Mouse (Mus musculus) cerebellum, adult 8-10 months (tissue): ENCODE data around the gene Pkhd1.
"Not testable (repeated sequence)": the region's sequence is repeated elsewhere in the genome, so short reads cannot be mapped to it uniquely, and the experiment has no call there.

Source experiments
- DNase-seq: peaks from one replicate; pipeline ENCODE4 v3.0.0; 2022

Gene Pkhd1

DNA sequence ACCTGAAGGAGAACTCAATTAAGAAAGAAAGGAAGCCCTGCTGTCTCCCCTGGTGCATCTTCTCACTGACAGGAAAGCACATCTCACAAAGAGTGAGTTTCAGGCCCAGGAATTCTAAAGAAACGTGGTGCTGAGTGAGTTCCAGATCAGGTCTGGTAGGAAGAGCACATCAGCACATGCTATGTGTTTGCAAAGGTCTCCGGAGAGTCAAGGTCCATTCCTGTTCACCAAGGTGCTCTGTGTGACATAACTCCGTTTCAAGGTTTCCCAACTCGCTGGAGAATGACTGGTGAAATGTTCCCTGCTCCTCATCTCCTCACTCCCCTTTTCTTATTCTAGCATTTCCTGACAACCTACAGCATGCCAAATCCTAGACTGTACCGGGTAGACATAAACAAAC lies 357.5 kb downstream of the Pkhd1 start:
- DNase-seq, result no peak

DNA sequence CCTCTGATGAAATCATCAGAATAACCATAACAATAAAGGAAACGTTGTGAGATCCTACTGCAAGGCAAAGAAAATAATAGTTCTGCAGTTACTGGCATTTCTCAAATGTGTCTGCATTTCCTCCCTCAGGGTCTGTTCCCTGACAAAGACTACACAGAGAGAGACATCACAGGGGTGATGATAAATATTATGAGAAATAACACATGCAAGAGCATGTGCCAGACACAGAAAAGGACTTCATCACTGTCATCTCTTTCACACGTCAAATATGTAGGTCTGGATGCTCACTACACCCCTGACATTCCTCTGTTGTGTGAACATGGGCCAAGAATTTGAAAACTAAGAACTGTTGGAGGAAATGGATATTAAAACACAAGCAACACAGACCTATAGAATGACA lies 369.7 kb downstream of the Pkhd1 start:
- no peak for DNase-seq

DNA sequence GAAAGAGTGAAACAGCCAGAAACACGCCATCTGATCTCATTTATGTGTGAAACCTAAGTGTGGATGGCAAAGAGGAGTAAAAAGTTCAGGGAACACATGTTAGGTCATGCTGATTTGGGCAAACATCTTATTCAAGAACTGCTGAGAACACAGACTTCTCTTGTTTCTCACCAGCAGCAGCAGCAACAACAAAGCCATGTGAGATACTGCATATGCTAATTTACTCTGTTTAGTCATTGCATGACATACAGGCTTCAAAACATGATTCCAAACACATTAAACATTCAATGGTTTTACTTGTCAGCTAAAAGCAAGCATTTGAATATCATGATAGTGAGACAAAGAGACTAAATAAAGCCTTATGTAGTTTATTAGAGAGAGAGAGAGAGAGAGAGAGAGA lies 401.2 kb downstream of the Pkhd1 start:
- no peak for DNase-seq

GRCm38 (mm10) chr1:20190444-20190843 lies 427.4 kb downstream of the Pkhd1 start:
- DNase-seq, result no peak

DNA sequence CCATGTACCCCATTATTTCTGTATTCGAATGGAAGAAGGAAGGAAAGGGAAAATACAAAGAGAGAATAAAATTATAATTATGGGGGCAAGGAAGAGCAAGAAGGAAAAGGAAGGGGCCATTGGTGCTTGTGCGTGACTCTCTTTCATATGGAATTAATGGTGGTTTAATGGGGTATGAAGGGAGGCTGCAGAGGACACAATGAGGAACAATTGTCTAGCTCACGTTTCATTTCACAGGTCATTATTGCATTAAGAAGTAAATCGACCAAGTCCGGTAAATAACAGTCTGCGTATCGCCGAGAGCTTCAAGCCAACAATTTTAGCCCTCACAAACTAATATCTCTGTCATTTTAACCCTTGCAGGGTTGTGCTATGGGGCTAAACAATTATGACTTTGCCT lies 437.7 kb downstream of the Pkhd1 start:
- no peak for DNase-seq

DNA sequence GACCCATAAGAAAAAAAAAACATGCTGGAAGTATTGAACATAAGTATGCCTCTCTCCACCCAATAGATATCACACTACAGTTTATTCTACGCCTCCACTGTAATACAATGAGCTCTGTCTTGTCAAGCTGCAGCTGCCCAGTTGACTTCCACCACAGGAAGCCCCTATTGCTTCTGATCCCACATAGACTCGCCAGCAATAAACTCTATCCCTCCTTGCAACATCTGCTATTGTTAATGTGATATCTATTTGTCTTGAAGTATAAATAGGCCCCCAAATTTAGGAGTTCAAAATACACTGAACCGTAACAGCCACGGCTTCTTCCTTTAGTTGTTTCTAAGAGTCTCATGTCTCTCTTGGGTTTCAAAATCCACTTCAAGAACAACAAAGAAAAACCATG lies 446.7 kb downstream of the Pkhd1 start:
- DNase-seq, result no peak

- not testable (repeated sequence) for DNase-seq
Observed at GRCm38 (mm10) chr1:20150627-20151026, 467.2 kb downstream of the Pkhd1 start.

GRCm38 (mm10) chr1:20150016-20150415 lies 467.8 kb downstream of the Pkhd1 start:
- DNase-seq, result no peak

DNA sequence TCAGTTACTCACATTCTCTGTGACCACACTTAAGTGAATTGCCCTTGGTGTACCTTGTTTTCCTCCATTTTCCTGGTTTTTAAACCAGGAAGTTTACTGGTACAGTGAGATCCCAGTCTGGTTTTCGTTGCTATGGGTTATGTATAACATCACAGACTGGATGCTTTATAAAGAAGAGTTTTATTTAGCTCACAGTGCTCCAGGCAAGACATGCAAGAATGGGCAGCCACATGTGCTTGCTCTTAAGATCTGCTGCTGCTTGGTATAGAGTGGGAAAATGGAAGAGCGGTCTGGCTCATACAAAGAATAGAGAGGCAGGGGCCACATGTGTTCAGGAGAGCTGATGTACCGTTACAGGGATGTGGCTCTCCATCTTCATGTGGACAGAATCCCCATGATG lies 481.7 kb downstream of the Pkhd1 start:
- no peak for DNase-seq

DNA sequence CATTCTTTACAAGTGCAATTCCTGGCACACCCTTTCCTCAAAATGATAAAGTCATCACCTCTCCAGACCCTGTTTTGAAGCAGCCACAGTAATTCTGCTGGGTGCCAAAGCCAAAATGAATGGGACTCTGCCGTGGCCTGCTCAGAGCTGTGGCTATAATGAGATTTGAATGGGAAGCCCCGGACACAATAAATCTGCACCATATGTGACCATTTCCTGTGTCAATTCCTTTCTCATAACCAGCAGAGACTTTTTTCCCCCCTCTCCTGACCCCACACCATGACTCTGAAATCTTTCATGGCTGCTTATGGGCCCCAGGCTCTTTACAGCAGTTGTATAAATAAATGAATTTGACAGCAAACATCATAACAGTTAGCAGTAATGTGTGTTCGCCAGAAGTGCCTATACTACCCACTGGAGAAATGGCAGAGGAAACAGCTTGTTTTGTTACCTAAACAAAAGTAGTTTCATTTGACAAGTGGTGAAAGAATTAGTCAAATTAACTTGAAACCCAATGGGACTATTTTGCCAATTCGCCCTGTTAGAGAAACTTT lies 482.7 kb downstream of the Pkhd1 start:
- no peak for DNase-seq

DNA sequence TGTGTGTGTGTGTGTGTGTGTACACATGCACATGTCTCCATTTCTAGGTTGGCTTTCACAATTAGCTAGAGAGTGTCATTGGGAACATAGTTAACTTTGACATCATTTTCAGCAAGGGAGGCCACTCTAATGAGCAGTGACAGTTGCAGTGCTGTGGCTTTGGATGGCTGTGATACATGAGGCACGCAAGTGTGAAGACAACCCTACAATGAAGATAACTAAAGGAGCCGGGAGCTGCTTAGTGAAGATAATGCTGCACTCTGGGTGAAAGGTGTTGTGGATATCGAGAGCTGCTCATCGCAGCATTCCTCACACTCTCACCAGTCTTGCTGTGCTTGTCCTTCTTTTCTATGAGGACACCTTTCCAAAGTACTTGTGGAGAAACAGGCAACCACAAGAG lies 484.2 kb downstream of the Pkhd1 start:
- no peak for DNase-seq

DNA sequence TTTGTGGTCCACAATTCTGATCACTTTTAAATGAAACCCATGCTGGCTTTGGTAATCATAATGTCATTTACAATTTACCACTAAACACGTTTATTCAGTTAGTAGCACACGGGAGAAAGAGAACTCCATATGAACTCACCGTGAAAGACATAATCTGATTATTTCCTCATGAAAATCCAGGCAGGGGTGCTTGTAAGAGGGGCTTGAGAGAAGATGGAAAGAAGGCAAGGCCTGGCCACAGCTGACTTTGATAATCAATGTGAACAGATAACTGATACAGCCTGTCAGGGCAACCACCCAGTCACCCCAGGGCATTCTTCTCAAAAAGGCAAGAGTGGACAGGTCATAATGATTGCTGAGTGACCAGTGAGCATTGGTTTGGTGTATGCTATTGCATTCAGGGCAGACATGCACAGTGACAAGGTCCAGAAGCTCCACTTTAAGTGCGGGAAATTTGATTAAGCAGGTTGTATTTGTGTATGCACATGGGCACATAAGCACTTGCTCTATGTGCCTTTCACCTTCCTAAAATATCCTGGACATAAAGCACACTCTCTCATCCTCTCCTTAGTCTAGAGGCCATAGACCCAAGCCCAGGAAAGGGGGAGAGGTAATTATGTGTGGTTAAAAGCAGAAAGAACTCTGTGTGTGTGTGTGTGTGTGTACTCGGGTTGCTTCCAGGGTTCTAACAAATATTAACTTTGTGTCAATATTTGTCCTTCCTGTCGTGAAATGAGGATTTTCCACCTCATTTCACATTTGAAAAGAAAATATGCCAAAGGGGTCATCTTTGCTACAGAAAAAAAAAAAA lies 485.9 kb downstream of the Pkhd1 start:
- DNase-seq, result no peak

DNA sequence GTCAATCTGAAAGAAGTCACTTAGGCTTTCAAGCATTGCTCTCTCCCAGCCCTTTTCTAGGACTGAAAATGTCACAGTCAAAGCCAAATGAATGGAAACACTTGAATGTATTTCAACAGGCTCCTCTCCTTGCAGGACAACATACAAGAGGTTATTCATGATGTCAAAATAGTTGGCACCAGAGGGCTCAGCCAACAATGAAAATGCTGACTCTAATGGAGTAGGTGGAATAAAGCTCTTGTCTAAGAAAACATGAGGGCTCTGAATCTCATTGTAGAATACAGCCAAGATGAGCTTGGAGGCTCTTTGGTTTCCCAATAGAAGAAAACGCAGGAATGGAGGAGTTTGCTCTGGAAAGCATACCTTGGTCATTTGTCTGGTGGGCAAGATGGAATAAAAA lies 500.5 kb downstream of the Pkhd1 start:
- no peak for DNase-seq

DNA sequence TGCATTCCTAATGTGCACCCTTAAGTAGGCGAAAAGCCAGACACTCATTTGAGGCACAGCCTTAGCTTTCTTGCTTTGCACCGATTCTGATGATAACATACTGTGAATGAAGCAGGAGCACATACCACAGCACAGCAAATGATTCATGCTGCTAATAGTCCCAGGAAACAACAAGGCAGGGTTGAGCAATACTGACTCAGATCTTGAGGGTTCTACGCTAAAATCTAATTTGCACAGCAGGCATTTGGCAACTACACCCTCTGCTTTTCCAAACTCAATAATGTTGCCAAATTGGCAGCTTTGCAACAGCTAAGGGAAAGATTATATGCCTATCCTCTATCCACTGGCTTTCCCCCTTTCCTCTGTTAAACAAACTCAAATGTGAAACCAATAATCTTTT lies 548.1 kb downstream of the Pkhd1 start:
- DNase-seq, result no peak

DNA sequence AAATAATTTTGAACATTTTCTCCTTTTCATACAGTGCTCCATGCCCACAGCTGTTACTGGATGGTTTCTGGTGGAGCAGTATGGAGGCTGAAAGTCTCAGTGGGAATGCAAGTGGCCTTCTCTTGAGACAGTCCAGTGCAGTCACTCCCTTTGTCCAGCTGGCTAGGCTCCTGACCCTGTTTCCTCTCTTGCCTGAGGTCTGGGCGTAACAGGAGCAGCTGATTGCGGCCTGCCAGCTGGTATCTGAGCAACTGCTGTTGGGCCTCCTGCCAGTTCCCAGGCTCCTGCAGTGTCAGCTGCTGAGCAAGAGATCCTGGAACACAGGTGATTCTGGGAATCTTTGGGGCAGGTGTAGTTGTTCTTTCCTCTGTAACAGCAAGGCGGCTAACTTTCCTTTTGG lies 559.6 kb downstream of the Pkhd1 start:
- DNase-seq, result peak; percentile 1

DNA sequence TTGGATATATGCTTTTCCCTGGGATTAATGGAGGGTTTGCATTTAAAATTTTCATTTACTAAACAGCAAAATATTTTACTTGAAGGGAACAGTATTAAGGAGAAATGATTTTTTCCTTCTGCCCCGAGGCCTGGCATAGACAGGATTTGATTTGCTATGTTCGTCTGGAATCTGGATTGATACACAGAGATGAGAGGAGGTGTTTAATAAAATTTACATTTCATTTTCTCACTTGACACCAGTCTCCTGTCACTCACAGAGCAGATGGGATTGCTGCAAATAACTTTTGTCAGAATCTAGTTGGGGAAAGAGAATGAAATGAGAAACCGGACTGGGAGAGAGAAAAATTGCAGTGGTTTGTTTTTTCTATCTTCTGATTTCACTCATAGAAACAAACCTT lies 578.5 kb downstream of the Pkhd1 start:
- no peak for DNase-seq

DNA sequence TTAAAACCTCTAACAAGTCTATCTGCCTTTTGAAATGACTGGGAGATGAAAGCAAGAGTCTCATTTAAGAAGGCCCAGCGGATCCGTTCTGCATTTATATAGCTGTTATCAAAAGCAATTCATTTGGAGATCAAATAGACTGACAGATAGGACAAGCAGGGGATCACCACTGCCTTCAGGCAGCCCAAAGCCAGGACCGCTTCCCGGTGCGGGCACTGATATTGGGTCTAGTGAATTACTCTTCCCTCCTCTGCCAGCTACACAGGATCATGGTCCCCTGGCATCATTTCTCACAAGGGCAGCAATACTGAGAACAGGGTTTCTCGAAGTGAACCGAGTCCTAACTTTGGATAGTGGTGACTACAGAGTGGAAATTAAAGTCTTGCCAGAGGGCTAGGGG lies 582.6 kb downstream of the Pkhd1 start:
- DNase-seq, result no peak

DNA sequence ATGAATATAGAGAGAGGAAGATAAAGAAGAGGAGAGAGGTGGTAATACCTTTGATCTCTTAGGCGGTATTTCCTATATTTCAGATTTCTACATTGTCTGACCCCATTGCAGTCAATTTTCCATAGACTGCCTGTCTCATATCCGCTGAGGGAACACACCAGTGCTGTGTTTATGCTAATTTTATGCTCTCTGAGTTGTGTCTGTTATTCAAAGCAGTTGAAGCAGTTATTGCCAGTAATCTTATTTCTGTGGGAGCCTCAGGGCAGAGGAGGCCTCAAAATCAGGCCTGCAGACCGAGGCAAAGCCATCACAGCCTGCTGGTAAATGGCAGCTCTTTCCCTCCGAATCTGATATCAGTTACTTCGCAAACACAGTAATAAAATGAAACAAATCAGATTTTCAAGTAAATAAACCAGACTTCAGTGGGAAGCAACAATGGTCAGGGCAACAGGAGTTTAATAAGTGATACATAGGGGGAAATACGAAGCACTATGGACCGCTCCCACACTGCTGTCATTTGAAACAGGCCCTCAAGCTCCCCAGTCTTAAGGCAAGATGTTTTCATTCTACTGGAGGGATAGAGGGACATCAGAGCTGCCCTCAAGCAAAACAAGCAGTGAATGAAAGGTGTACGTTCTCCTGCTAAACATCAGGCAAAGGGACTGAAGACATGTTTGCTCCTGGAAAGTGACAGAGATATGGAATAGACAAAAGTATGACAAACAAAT lies 599.5 kb downstream of the Pkhd1 start:
- no peak for DNase-seq

- DNase-seq, result no peak
Observed at GRCm38 (mm10) chr1:20017619-20018018, 600.2 kb downstream of the Pkhd1 start.
